Mouse (Mus musculus): ENCODE results near the gene Trim47.
"Not testable (repeated sequence)": the region's sequence is repeated elsewhere in the genome, so short reads cannot be mapped to it uniquely, and the experiment has no call there.

Trim47 gene

DNA sequence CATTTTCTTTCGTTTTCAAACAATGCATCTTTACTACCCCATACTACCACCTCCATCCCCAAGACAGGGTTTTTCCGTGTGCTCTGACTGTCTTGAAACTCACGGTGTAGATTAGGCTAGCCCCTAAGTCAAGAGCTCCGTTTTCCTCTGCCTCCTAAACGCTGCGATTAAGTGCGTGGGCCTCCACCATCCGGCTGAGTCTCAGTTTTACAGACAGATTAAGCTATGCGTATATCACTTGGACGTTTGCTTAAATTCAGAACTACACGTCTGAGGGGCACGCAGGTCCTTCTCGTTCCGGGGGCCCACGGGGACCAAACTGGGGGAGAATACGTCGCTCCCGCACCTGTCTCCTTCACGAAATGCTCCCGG, 11.1 kb upstream of the Trim47 start:
- DNase-seq (ENCODE audit: low spot score in 2 of 2) = no peak

DNA sequence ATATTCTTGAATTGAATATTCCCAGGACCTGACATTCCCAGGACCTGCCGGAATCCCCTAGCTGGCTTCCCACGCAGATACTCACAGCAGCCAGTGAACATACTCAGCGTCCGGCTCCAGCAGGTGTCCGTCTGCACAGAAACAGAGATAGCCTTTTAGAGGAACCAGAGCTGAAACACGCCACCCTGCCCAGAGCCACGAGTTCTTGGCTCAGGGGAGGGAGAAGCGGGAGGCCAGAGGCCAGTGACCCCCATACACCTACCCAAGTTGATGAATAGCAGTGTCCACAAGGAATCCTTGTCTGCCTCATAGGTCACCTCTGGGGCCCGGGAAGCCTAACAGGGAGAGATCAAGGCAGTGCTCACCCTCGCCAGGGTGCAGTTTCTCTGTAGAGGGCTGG, 7.2 kb upstream of the Trim47 start:
- no peak for DNase-seq (ENCODE audit: low spot score in 2 of 2)

DNA sequence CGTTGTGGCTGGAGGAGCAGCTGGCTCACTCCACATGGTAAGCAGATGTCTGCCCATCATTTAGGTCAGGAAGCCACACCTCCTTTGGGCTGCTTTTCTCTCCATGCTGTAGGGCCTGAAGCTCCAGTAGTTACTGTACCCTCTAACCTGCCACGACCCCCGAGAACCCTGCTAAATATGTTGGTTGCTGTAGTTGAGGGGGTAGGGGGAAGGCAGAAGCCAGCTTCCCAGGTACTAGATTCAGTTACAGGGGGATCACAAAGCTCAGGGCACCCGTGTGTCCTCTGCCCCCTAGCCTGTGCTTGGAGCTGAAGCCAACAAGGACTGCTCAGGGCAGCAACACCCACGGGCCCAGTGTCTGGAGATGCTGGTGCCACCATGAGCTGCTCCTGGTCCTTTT, 6.5 kb upstream of the Trim47 start:
- DNase-seq (ENCODE audit: low spot score in 2 of 2) = no peak

DNA sequence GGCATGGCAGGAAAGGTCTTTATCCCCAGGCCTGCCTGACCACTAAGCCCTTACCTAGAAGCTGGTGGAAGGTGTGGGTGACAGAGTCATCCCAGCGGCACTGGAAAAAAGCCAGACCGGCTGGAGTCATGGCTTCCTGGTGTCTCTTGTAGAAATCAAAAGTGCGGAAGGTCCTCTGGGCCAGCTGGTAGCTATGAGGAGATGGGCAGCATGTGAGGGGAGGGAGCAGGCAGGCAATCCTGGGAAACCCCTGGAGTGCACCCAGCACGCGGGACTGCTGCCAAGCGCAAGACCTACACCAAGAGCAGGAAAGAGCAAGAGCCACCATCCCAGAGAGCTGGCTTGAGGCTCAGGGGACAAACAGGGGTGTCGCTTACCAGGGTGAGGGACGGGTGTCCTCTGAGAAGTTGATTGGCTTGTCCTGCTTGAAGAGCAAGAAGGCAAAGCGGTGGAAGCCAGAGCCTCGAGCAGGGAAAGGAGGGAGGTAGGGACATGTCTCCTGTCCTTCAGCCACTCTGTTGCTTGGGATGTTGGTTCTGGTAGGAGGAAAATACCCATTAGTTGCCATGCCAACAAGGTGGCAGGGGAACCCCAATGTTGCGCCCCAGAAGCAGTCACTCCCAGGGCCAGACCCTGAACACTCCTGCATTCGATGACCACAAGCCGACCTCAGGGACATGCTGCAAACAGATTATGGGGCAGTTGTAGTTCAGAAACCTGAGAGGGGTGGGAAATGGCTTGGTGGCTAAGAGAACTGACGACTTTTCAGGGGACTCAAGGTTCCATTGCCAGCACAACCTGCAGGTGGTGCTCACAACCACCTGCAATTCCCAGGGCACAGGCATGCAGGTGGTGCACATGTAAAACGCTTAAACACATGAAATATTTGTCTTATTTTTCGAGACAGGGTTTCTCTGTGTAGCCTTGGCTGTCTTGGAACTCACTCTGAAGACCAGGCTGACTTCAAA, 5.6 kb upstream of the Trim47 start:
- no peak for DNase-seq (ENCODE audit: low spot score in 2 of 2)

DNA sequence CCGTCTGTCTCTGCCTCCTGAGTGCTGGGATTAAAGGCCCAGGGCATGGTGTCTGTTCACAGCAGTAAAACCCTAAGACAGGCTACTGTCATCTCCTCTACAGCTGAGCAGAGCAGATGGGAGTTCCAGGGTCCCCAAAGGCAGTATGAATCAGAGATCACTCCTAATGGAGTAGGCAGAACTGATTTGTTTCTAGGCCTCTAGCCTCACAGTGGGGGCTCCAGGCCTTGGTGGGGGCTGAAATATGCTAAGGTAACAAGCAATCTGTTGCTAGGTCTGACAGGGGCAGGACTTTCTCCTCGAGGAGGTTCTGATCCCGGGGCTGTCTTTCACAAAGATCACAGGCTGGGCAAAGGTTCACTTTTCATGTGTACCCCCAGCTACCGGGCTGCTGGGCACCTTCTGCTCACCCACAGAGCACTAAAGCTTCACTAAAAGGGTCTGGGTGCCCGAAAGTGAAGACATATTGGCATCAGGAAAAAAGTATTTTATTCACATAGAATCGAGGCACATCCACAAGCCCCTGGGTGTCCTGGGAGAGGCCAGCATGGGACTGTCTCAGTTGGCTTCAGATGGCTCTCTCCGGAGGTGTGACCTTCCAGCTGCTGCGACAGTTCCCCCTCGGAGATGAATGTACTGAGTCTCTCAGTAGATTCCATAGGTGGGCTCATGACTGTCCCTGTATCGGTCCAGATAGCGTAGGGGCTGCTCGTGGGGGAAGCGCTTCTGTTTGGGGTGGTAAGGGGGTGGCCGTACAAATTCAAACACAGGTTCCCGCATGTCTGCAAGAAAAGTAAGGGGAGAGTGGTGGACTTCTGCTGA, 4.5 kb upstream of the Trim47 start:
- DNase-seq (ENCODE audit: low spot score in 2 of 2) = no peak

DNA sequence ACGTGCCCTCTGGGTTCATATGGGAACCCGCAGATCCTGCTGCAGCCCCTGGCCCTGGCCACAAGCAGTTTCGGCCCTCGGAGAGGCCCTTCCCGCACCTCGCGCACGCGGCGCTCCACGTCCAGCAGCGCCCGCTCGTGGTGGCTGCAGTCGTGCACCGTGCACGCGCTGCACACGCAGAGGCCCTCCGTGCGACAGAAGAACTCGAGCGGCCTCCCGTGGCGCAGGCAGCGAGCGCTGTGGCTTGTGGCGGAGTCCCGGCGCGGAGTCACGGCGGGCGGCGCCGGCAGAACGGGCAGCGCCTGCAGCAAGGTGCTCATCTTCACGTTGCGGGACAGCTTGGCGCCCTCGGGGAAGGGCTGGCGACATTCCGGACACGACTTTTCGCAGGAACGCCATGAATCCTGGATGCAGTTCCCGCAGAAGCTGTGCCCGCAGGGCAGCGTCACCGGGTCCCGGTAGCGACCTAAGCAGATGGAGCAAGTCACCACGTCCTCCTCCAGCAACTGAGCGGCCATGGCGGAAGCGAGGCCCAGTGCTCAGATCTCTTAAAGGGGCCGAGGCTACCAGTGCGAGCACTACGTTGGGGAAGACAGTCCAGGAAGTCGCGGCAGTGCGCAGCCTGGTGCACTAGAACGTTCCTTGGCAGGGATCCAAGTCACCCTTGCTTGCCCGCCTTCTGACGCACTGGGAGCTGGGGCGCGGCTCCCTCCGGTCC, 3.6 kb upstream of the Trim47 start, which contains the start of gene Trim65:
TSS of gene Trim65 (minus strand) at position 641 of the 718 bp plus-strand sequence.
- peak; percentile 81 to 86 for DNase-seq (ENCODE audit: low spot score in 2 of 2)

DNA sequence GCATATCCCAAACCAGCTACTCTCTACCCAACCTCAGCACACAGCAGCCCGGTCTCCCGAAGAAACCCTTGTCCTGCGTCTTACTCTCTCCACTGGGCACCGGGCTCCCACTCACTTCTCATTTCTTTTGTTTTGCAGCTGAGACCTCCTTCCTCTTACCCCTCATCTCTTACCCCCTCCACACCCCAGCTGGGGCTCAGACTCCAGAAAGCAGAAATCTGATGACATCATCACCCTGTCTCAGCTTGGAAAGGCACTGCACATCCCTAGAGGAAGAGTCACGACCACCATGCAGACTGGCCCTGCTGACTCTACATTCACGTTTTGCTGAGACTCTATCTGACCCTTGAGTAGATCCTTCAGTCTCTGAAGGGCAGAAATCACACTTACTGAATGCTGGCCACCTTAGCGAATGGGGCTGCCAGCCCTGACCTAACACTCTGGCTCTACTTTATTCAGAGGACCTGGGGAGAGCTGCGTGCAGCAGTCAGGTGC, 3.0 kb upstream of the Trim47 start:
- no peak for DNase-seq (ENCODE audit: low spot score in 2 of 2)

DNA sequence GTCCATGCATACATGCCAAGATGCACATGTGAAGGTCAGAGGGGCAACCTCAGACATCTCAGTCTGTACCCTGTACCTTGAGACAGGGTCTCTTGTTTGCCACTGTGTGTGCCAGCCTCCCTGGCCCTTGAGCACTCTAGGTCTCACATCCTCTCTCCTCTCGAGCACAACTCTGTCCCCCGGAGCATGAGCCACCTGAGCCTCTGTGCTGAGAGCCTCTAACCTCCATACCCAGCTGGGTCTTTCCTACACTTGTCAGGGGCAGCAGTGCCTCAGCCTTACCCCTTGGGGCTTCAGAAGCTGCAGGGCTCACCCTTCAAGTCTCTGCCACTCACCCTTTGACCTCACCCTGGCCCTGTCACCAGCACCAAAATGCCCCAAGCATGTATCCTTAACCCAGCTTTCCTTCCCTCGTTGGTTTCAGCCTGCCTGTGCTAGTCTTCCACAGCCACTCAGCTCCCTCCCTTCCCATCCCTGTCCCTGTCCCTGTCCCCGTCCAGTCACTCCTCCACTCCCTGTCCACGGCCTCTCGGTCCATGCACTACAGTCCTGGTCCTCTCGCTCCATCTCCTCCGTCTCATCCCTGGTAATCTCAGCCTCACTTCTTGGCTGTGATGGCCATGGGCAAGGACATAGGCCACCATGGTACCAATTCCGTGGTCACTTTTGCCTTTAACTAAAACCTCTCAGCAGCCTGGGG, 2.2 kb upstream of the Trim47 start:
- DNase-seq (ENCODE audit: low spot score in 2 of 2) = no peak

DNA sequence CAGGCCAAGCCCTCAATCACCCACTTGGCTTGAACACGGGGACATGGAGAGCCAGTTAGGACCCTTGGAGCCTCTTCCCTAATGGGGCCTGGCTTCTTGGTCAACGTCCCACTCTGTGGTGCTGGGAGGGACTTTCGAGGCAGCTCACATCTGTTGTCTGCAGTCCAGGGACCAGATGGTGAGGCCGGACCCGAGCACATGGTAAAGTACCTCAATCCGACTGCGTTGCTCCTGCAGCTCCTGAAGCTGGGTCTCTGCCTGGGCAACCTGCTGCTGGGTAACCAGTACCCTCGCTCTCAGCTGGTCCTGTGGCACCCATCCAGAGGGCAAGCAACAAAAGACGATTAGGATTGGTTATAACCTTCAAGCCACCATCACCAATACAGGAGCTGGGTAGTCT, 976 bp upstream of the Trim47 start:
- no peak for DNase-seq (ENCODE audit: low spot score in 2 of 2)

DNA sequence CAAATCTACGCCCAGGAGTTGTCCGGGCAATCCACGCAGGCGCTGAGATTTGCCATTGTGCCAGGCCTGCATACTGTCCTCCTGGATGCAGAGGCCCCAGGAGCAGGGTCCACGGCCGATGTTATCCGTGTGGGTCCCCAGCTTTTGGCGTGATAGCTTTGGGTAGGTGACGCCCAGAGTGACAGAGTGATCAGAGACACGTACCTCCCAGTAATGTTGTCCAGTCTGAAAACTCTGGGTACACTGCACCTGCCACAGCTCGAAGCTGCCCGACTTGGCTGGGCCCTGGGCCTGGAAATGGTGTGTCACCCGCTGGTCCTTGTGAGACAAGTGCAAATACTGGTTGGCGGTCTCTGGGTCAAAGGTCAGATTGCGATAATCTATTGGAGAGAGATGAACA, 749 bp downstream of the Trim47 start:
- no peak for DNase-seq (ENCODE audit: low spot score in 2 of 2)

DNA sequence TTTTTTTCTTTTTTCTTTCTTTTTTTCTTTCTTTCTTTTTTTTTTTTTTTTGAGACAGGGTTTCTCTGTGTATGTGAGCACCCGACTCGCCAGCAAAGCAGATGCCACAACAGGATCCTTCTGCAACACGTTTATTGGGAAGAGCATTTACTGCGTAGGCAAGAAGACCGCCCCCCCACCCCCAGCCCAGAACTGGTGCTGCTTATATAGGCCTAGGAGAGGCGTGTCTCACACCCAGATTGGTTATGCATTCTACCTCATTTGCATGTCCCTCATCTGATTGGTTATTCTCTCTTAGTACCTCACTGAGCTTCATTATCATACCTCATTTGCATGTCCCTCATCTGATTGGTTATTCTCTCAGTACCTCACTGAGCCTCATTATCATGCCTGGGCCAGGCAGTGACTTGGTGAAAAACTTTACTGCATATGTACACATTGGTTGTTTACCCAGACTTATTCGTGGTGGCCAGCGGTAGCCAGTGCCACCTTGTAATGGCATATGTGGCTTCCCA, 5.2 kb downstream of the Trim47 start:
- not testable (repeated sequence) for DNase-seq (ENCODE audit: low spot score in 2 of 2)

DNA sequence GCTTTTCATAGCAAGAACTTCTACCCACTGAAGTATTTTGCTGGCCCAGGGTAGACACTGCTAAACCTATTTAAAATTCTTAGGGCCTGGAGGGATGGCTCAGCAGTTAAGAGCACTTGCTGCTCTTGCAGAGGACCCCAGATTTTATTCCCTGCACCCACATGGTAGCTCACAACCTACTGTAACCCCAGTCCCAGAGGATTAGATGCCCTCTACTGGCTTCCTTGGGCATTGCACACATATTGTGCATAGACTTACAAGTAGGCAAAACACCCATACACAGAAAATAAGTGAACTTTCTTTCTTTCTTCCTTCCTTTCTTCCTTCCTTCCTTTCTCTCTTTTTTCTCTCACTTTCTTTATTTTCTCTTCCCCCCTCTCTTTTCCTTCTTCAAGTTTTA, 9.2 kb downstream of the Trim47 start:
- DNase-seq (ENCODE audit: low spot score in 2 of 2) = no peak

DNA sequence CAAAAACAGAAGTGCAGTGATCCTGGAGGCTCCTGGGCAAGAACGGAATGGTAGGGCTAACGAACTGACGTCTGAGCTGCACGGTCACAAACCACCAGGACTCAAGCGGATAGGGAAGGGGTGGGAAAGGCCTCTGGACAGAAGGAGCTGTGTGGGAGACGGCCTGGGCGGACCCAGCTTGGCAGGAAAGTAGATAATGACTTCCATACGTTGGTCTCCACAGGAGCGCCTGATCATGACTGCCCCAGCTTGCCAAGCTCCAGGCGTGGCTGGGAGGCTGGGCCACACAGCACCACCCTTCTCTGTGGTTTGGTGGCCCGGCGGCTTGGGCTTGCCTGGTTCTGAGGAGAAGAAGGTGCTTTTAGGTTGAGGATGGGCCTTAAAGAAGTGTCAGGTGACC, 9.8 kb downstream of the Trim47 start:
- DNase-seq (ENCODE audit: low spot score in 2 of 2) = no peak

DNA sequence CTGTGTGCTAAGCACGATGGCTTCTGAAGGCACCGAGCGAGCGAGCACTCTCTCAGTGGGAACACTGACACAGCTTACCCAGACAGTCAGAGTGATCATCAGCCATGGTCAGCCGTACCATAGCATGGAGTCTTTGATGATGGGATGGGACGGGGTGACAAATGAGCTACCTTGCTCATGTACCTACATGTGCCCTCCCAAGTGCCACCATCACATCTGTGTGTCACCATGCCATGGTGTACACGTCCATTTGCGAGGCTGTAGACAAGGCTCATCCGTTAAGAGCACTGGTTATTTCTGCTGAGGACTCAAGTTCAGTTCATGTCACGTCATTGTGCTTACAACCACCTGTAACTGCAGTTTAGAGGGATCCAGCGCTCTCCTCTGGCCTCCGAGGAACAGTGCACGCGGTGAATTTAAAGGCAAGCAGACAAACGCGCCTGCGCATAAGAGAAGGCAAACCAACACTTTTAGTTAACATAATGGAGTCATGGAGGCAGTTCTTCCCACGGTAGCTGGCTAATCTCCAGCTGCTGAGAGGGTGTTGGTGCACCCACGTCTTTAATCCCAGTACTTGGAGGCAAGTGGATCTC, 15.3 kb downstream of the Trim47 start:
- DNase-seq (ENCODE audit: low spot score in 2 of 2) = no peak

DNA sequence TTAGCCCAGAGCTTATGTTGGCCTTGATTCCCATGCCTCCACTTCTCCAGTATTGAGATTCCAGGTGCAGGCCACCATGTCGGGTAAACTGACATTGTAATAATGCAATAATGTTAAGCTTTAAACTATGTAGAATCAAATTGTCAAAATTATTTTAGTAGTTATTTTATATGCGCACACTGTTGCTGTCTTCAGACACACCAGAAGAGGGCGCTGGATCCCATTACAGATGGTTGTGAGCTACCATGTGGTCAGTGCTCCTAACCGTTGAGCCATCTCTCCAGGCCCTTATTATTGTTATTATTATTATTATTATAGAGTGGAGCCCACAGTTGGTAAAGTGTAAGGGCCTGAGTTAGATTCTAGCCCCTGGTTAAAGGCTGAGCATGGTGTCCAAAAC, 15.9 kb downstream of the Trim47 start:
- DNase-seq (ENCODE audit: low spot score in 2 of 2) = no peak

DNA sequence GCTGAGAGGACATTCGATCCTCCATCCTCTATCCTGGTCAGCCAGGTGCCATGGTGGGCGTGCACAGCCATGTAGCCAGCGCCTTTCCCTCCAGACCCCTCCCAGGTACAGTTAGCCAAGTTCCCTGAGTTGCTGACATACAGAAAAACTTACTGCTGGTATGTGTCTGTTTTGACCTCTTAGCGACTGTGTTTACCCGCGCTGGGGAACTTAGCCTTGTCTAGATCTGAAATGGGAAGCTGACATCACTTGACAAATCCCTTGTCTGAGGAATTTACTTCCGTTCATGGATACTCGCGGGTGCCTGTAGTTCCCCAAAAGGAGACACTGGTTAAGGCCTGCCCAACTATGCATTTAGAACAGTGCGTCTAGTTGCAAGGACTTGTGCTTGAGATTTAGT, 16.5 kb downstream of the Trim47 start:
- no peak for DNase-seq (ENCODE audit: low spot score in 2 of 2)

DNA sequence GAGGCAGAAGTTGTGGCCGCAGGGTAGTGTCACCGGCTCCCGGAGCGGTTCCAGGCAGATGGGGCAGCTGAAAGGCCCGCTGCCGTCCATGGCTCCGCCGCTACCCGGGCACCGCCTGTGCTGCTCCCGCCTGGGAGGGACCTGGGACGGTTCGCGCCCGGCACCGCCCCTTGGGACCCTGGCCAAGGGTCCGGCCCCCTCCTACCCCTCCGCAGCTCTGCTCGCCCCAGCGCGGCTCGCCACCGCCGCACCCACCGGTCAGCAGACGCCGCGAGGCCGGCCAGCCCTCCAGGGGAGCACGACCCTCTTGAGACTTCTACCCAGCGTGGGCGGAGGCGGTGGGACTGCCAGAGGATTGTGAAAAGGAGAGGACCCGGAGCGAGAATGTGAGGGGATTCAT, 16.9 kb downstream of the Trim47 start:
- no peak for DNase-seq (ENCODE audit: low spot score in 2 of 2)

DNA sequence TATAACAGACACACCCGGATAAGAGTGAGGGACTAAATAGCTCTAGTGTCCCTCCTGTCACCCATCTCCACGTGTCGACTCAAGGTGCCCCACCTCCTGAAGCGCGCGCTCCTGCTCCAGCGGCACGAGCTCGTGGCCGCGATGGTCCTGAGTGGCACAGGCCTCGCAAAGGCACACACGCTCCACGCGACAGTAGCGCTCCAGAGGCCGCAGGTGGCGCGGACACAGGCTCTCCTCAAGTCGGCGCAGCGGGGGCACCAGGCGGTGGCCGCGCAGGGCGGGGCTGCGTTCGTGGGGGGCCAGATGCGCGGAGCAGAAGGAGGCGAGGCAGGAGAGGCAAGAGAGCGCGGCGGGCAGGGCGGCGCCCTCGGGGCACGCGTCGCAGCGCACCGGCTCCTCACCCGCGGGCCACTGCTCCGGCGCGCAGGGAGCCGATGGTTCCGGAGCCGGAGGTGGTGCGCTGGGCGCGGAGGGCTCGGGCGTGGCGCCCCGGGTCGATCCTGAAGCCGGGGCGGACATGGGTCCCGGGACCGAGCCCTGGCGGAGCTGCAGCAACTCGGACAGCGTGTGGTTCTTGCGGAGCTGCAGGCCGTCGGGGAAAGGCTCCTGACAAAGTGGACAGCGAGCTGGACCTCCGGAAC, 17.4 kb downstream of the Trim47 start:
- no peak for DNase-seq (ENCODE audit: low spot score in 2 of 2)

DNA sequence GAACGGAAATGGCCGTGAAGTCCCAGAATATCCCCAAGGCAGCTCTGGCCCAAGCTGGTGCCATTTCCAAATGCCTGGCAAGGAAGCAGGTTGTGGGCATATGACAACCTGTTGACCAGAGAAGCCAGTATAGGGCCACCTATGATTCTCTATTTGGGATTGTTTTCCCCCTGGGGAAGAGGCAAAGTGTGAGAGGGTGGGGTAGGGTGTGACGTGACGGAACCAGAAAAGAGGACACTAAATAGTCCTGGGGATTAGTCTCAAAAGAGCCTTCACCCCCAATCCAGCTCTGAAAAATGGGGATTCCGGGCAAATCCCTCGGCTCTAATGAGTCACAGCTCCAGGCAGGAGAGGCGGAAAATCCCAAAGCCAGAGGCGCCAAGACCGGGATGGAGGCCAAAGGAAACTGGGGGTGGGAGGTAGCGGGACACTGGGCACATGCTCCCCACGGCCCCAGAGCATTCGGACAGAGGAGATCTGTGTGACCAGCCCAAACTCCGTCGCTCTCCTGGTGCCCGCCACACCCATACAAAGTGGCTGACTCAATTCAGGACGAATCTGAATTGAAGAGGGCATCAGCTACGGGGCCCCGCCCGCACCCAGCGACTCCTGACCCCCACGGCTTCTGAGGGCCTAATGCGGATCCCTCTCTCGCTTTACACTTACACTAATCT, 18.4 kb downstream of the Trim47 start:
- peak; percentile 43 to 46 for DNase-seq (ENCODE audit: low spot score in 2 of 2)

Data from frontal cortex, postnatal 36 days (tissue).